Mouse (Mus musculus) heart, postnatal 0 days (tissue): Measurements from ENCODE around the gene Chd1l.

Experiments used
- CTCF ChIP-seq: IDR thresholded peaks from 2 replicates; pipeline ENCODE4 v1.5.1; 2016; ENCODE audit warnings: antibody characterized with exemption, control low read depth, low read depth
- EP300 ChIP-seq: IDR thresholded peaks from 2 replicates; pipeline ENCODE4 v1.6.1; 2016; ENCODE audit warnings: antibody characterized with exemption, low read depth

DNA sequence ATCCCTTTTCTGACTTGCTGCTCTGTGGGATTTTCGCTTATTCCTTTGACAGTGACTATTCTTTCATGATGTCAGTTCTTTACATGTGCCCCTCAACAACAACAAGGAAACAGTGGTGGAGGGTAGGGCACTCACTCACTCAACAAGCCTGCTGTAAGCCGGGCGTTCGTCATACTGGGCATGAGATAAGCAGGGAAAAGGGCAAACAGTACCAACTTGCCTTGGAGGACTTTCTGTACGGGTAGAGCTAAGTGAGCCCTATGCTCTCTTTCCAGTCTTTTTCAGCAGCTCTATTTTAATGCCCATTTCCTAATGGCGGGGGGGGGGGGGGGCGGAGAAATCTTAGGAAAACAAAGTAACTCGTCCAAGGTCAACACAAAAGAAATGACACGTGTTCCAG, 32.0 kb upstream of the Chd1l start:
- TF ChIP-seq CTCF (no peak), EP300 (no peak)
